Mouse (Mus musculus): Measurements from ENCODE around the gene Iars2.

DNA sequence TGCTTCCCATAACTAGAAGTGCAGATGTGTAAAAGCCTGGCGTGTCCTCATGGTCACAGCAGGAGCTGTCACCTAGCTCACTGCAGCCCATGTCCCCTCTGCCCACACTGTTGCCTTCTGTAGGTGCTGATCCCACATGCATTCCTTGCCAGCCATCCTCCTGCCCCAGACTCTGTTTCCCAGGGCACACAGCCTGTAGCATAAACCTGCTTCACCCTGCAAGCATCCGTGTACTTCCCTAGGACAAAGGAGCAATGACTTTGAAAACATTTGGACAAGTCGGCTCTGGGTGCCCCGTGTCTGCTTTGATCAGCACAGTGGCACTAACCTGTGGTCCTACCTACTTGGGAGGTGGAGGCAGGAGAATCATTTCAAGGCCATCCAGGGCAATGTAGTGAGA, 21.4 kb upstream of the Iars2 start:
- no peak for TF ChIP-seq CTCF (IDR thresholded peaks at IDR 0.05; ENCODE audit: control insufficient read depth, insufficient read depth, low read length)
- no peak for TF ChIP-seq POLR2A (IDR thresholded peaks at IDR 0.05; ENCODE audit: borderline replicate concordance, control insufficient read depth, low read depth, low read length)

Data from bone marrow, adult 2 months (tissue).